Mouse (Mus musculus) urinary bladder, postnatal 25 days (tissue): ENCODE results near the gene Ggcx.

Experiments used
- DNase-seq: peaks from one replicate; pipeline ENCODE4 v3.0.0; 2022; ENCODE audit warnings: low spot score

The Ggcx gene

DNA sequence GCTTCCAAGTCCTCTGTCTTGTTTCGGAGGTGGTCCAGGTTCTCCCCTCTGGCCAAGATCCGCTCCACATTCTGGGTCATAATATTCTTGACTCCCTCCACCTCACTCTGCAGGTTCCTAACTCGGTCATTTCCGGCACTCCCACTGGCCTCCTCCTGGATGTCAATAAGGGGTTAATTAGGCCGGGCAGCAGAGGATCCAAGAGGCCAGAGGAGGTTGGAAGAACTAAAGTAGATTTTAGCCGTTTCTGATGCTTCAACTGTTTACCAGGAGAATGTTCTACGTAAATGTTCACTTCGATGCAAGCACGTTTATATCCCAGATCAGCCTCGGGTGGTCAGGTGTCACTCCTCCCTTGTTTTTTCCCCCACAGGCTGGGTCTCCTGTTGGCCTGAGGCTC lies 25.8 kb upstream of the Ggcx start:
- no peak for DNase-seq

- DNase-seq: no peak
Measured at GRCm38 (mm10) chr6:72388791-72389329, 25.2 kb upstream of the Ggcx start.

- peak; percentile 38 for DNase-seq
Measured at GRCm38 (mm10) chr6:72389471-72389940, 24.6 kb upstream of the Ggcx start.

GRCm38 (mm10) chr6:72389941-72390771 lies 24.0 kb upstream of the Ggcx start, which contains the start of gene Vamp8:
Gene Vamp8, minus strand, starts transcription at chr6:72390703.
- peak; percentile 75 for DNase-seq

- no peak for DNase-seq
Measured at GRCm38 (mm10) chr6:72390795-72391521, 23.1 kb upstream of the Ggcx start.

DNA sequence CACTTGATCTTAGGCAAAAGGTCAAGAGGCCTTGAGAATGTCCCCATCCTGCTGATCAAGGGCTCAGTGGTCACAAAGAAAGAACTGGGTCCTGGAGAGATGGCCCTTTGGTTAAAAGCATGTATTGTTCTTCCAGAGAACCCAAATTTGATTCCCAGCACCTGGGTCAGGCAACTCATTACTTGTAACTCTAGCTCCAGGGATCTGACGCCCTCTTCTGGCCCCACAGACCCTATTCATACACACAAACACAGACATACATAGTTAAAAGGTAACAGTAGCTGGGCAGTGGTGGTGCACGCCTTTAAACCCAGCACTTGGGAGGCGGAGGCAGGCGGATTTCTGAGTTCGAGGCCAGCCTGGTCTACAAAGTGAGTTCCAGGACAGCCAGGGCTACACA lies 21.8 kb upstream of the Ggcx start:
- no peak for DNase-seq

- DNase-seq: no peak
Measured at GRCm38 (mm10) chr6:72396837-72397251, 17.3 kb upstream of the Ggcx start.

GRCm38 (mm10) chr6:72399967-72400366 lies 14.1 kb upstream of the Ggcx start:
- no peak for DNase-seq

- DNase-seq: peak; percentile 72
Measured at GRCm38 (mm10) chr6:72401875-72402274, 12.2 kb upstream of the Ggcx start.

DNA sequence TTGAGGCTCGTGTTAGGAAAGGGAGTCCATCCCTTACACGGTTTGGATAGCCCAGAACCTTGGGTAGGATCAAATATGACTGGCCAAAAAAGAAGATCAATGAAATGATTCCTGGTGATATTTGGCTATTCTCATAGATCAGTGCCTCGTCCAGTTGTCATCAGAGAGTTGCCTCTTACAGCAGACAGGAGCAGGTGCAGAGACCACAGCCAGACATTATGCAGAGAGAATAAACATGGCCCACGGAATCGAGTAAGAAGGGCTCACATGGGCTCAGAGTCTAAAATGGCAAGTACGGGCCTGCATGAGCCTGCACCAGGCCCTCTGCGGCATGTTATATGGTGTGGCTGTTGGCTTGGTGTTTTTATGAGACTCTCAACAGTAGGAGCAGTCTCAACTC lies 8.8 kb upstream of the Ggcx start:
- DNase-seq: no peak

DNA sequence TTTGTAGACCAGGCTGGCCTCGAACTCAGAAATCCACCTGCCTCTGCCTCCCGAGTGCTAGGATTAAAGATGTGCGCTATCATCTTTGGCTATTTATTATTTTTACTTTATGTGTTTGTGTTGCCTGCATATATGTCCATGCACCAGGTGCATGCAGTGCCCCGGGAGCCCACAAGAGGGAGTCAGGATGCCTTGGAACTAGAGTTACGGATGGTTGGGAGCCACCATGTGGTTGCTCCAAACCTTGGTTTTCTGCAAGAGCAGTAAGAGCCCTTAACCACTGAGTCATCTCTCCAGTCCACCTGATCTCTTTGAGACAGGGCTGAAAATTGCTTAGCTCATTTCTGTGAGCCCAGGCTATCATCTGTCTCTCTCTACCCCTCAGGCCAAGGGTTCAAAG lies 7.0 kb upstream of the Ggcx start:
- peak; percentile 80 for DNase-seq

GRCm38 (mm10) chr6:72409567-72409966 lies 4.5 kb upstream of the Ggcx start:
- peak; percentile 68 for DNase-seq

DNA sequence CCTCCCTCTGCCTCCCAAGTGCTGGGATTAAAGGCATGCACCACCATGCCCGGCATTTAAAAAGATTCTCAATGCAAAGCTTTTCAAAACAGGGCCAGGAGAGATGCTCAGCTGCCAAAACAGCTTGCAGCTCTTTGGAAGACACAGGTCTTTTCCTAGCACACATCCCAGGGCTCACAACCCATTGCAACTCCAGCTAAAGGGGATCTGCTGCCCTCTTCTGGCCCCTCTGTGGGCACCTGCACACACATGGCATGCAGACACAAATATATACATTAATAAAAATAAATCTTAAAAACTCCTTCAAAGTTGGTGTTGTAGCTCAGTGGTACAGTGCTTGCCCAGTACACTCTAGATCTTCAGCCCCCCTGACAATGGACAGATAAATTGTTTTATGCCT lies 4.1 kb upstream of the Ggcx start:
- DNase-seq: no peak

DNA sequence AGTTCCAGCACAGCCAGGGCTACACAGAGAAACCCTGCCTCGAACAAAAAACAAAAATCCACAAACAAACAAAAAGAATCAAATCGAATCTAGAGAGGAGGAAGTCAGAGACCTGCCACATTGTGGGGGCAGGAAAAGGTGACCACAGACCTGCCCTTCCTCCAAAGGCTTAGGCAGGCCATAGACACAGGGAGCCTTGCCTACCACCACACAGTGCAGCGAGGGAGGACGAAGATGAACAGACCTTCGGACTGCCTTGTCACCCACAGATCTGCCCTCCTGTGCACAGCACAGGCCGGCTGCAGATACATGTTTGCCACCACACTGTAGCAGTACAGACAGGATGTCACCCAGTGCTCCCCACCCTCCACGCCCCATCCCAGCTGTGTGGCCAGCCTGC lies 3.6 kb upstream of the Ggcx start:
- no peak for DNase-seq

- DNase-seq: no peak
Measured at GRCm38 (mm10) chr6:72415181-72415580, 1.1 kb downstream of the Ggcx start.

GRCm38 (mm10) chr6:72415964-72416772 lies 2.1 kb downstream of the Ggcx start:
- no peak for DNase-seq

- no peak for DNase-seq
Measured at GRCm38 (mm10) chr6:72418279-72418678, 4.2 kb downstream of the Ggcx start.

GRCm38 (mm10) chr6:72419806-72420205 lies 5.7 kb downstream of the Ggcx start:
- DNase-seq: no peak

- DNase-seq: no peak
Measured at GRCm38 (mm10) chr6:72420901-72421300, 6.8 kb downstream of the Ggcx start.

- no peak for DNase-seq
Measured at GRCm38 (mm10) chr6:72425646-72426045, 11.5 kb downstream of the Ggcx start.

DNA sequence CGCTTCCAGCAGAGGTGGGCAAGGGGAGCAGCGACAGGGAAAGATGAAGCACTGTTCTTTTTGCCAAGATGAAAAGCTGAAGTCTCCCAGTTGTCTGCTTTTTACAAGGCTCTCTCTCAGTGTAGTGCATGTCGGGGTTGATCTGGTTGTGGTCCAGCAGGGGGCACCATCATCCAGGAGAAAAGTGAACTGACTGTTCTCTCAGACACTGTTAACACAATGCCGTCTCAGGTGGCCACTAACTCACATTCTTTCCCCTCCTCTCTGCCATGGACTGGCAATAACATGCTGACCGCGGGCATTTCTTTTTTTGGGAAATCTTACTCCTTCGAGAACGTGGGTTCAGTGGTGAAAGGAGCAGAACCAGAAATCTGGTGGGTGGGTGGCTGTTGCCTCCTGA lies 13.9 kb downstream of the Ggcx start:
- DNase-seq: peak; percentile 73
